Mouse (Mus musculus): Measurements from ENCODE around the gene Bdkrb2. TPM values are rescaled to one million over a fixed set of nuclear protein-coding genes. Genes with fewer than 3 reads are reported as not detected.

The Bdkrb2 gene
- polyA plus RNA-seq, 1 experiment from 2014 or later, result 0.15 TPM

DNA sequence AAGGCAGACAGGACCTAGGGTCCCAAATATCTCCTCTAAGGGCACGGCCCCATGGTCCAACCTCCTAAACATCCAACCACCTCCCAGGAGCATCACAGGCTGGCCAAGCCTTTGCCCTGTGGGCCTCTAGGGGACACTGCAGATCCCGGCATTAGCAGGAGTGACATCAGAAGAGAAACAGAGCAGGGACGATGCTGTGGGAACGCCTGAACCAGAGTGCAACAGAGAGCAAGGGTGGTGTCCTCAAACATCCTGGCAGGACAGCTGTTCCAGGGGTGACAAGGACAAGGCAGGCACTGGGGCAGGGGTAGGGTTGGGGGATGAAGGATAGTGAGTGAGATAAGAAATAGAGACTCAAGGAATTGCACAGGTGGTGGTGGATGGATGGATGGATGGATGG is 43.9 kb downstream of the Bdkrb2 start:
- H3K4me1 ChIP-seq (ENCODE audit: control insufficient read depth in 2 of 2, insufficient read depth in 2 of 2, low read length in 2 of 2), result peaks cover under 1 to 3% of the 10 kb centered on the region in 2 experiments; a peak in 2 of 4 replicates
- no peak overlapping the region for H3K9ac ChIP-seq (ENCODE audit: low read length)
- ATAC-seq (ENCODE audit: insufficient number of reproducible peaks, insufficient read depth, low FRiP score, low read depth), result no peak
- WGBS, result 68% methylated on average over 4 of the region's 4 CpGs
- no peaks in the 10 kb centered on the region for H3K27me3 ChIP-seq (ENCODE audit: control insufficient read depth, insufficient read depth, low read length)
- no peaks in the 10 kb centered on the region for H3K9me3 ChIP-seq (ENCODE audit: control insufficient read depth, low read length)
- no peaks in the 10 kb centered on the region for H3K36me3 ChIP-seq (ENCODE audit: control insufficient read depth, insufficient read depth, low read length)
- H3K4me2 ChIP-seq (ENCODE audit: low read length), result no peak overlapping the region
- H3K4me3 ChIP-seq (ENCODE audit: control insufficient read depth in 1 of 2, insufficient read depth in 1 of 2, low read depth in 1 of 2, low read length in 2 of 2), result no peak overlapping the region
- H3K27ac ChIP-seq (replicated peaks in 1 of 2; ENCODE audit: control insufficient read depth in 1 of 2, insufficient read depth in 1 of 2, low read depth in 2 of 2, low read length in 2 of 2), result no peak overlapping the region

DNA sequence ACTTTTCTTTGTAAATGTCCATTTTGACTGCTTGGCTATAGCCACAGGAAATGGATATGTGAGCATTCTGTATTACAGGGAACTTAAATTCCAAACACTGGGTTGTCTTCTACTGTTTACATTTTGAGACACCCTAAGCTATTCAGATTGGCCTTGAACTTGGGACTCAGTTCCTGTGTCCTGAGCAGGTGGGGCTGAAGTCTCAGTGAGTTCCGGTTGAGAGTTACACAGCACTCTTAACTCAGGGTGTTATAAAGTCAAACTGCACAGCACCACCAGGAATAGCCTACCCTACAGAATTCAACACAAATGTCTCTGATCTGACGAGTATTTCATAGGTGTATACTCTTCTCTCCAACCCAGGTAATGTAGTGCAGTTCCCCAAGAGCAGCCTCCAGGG is 48.0 kb downstream of the Bdkrb2 start:
- Histone ChIP-seq H3K27ac (replicated peaks in 1 of 2; ENCODE audit: control insufficient read depth in 1 of 2, insufficient read depth in 1 of 2, low read depth in 2 of 2, low read length in 2 of 2) (no peak overlapping the region), H3K36me3 (ENCODE audit: control insufficient read depth, insufficient read depth, low read length) (peaks cover 20% of the 10 kb centered on the region), H3K9me3 (ENCODE audit: control insufficient read depth, low read length) (no peaks in the 10 kb centered on the region), H3K4me3 (ENCODE audit: control insufficient read depth in 1 of 2, insufficient read depth in 1 of 2, low read depth in 1 of 2, low read length in 2 of 2) (no peak overlapping the region), H3K27me3 (ENCODE audit: control insufficient read depth, insufficient read depth, low read length) (no peaks in the 10 kb centered on the region), H3K4me2 (ENCODE audit: low read length) (no peak overlapping the region), H3K4me1 (ENCODE audit: control insufficient read depth in 2 of 2, insufficient read depth in 2 of 2, low read length in 2 of 2) (peaks cover 9 to 13% of the 10 kb centered on the region in 2 experiments), H3K9ac (ENCODE audit: low read length) (no peak overlapping the region)
- WGBS, result 85% methylated on average over 2 of the region's 2 CpGs
- no peak for ATAC-seq (ENCODE audit: insufficient number of reproducible peaks, insufficient read depth, low FRiP score, low read depth)

DNA sequence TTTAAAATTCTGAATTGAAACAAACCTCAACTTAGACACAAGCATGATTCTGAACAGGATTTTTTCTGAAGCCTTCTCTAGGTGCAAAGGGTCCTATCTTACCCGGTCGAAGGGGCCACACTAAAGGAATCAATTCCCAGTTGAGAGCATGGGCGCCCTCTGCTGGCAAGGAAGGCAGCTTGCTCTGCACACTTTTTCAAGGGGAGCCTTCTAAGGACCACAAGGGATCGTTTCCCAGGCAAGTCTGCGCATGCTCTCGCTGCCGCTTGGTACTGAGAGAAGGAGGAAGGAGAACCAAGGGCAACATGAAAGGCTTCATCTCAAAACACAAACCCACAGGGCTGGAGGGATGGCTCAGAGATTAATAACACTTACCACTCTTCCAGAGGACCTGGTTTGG is 48.7 kb downstream of the Bdkrb2 start:
- ATAC-seq (ENCODE audit: insufficient number of reproducible peaks, insufficient read depth, low FRiP score, low read depth), result no peak
- H3K27me3 ChIP-seq (ENCODE audit: control insufficient read depth, insufficient read depth, low read length), result no peaks in the 10 kb centered on the region
- 19% methylated on average over 7 of the region's 7 CpGs for WGBS
- H3K27ac ChIP-seq (replicated peaks in 1 of 2; ENCODE audit: control insufficient read depth in 1 of 2, insufficient read depth in 1 of 2, low read depth in 2 of 2, low read length in 2 of 2), result no peak overlapping the region
- H3K9ac ChIP-seq (ENCODE audit: low read length), result no peak overlapping the region
- no peak overlapping the region for H3K4me3 ChIP-seq (ENCODE audit: control insufficient read depth in 1 of 2, insufficient read depth in 1 of 2, low read depth in 1 of 2, low read length in 2 of 2)
- no peak overlapping the region for H3K4me2 ChIP-seq (ENCODE audit: low read length)
- peaks cover 9 to 13% of the 10 kb centered on the region in 2 experiments for H3K4me1 ChIP-seq (ENCODE audit: control insufficient read depth in 2 of 2, insufficient read depth in 2 of 2, low read length in 2 of 2)
- no peaks in the 10 kb centered on the region for H3K9me3 ChIP-seq (ENCODE audit: control insufficient read depth, low read length)
- H3K36me3 ChIP-seq (ENCODE audit: control insufficient read depth, insufficient read depth, low read length), result peaks cover 27% of the 10 kb centered on the region

DNA sequence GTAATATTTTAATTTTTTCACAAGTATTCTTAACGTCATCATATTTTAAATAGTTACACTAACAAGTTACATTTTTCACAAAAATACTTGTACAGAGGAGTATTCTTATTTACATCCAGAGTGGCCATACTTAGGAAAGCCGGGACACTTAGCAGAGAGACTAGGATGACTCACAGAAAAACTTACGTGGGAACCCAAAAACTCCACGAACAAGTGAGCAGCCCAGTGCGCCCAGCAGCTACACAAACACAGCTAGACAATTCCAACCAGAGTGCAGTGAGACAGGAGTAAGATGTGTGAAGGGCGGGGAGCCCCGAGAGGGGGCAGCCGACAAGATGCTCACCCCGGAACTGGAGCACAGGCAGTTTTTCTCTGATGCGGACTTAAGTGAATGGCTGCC is 50.5 kb downstream of the Bdkrb2 start:
- Histone ChIP-seq H3K9ac (ENCODE audit: low read length) (no peak overlapping the region), H3K36me3 (ENCODE audit: control insufficient read depth, insufficient read depth, low read length) (peaks cover 46% of the 10 kb centered on the region), H3K27me3 (ENCODE audit: control insufficient read depth, insufficient read depth, low read length) (no peaks in the 10 kb centered on the region), H3K9me3 (ENCODE audit: control insufficient read depth, low read length) (no peaks in the 10 kb centered on the region), H3K4me1 (ENCODE audit: control insufficient read depth in 2 of 2, insufficient read depth in 2 of 2, low read length in 2 of 2) (peaks cover 9 to 13% of the 10 kb centered on the region in 2 experiments), H3K4me2 (ENCODE audit: low read length) (no peak overlapping the region), H3K27ac (replicated peaks in 1 of 2; ENCODE audit: control insufficient read depth in 1 of 2, insufficient read depth in 1 of 2, low read depth in 2 of 2, low read length in 2 of 2) (no peak overlapping the region), H3K4me3 (ENCODE audit: control insufficient read depth in 1 of 2, insufficient read depth in 1 of 2, low read depth in 1 of 2, low read length in 2 of 2) (no peak overlapping the region)
- ATAC-seq (ENCODE audit: insufficient number of reproducible peaks, insufficient read depth, low FRiP score, low read depth), result no peak
- WGBS, result 83% methylated on average over 10 of the region's 10 CpGs

DNA sequence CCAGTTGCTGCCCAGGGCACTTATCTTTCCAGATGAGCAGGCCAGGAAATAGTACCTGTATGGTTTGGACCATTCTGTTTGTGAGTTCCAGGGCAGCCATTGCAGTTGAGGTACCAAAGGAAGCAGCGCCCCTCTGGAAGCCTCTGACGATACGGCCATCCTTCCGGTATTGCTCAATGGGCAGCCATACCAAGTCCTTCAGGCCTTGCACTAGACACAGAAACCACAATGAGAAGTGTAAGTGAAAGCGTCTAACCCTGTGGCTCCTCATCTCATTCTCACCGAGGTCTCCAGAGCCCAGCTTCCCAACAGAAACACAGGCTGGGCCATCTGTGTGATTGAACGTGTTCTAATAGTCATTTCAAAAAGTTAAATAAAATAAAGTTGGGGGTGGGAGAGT is 59.0 kb downstream of the Bdkrb2 start:
- Histone ChIP-seq H3K4me3 (ENCODE audit: control insufficient read depth in 1 of 2, insufficient read depth in 1 of 2, low read depth in 1 of 2, low read length in 2 of 2) (no peak overlapping the region), H3K4me2 (ENCODE audit: low read length) (no peak overlapping the region), H3K9ac (ENCODE audit: low read length) (no peak overlapping the region), H3K4me1 (ENCODE audit: control insufficient read depth in 2 of 2, insufficient read depth in 2 of 2, low read length in 2 of 2) (no peaks in the 10 kb centered on the region), H3K36me3 (ENCODE audit: control insufficient read depth, insufficient read depth, low read length) (peaks cover 82% of the 10 kb centered on the region), H3K9me3 (ENCODE audit: control insufficient read depth, low read length) (no peaks in the 10 kb centered on the region), H3K27ac (replicated peaks in 1 of 2; ENCODE audit: control insufficient read depth in 1 of 2, insufficient read depth in 1 of 2, low read depth in 2 of 2, low read length in 2 of 2) (no peak overlapping the region), H3K27me3 (ENCODE audit: control insufficient read depth, insufficient read depth, low read length) (no peaks in the 10 kb centered on the region)
- WGBS, result 92% methylated on average over 7 of the region's 7 CpGs
- no peak for ATAC-seq (ENCODE audit: insufficient number of reproducible peaks, insufficient read depth, low FRiP score, low read depth)

DNA sequence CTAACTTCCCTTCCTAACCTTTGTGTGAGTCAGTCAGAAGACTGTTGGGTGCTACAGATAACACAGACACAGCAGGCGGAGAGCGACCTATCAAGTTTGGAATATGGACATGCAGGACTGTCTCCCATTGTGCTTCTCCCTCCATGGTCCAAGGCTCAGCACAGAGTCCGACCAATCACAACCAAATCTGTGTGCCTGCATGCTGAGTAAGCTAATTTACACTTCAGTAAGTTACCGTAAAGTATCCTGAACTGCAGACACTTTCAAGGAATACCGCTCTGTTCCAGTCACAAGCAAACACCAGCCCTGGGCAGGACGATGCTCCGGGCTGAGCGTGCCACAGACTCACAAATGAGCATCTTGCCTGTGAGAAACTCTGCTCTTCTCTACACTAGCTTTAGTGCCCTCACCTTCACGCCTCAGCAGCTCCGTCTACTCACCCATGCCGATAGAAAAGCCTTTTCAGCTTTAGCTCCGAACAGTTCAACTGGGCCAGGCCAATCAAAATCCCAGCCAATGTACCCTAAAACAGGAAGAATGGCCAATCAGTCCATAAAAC is 60.0 kb downstream of the Bdkrb2 start:
- no peak overlapping the region for H3K27ac ChIP-seq (replicated peaks in 1 of 2; ENCODE audit: control insufficient read depth in 1 of 2, insufficient read depth in 1 of 2, low read depth in 2 of 2, low read length in 2 of 2)
- WGBS, result 91% methylated on average over 12 of the region's 12 CpGs
- no peak overlapping the region for H3K9ac ChIP-seq (ENCODE audit: low read length)
- no peaks in the 10 kb centered on the region for H3K9me3 ChIP-seq (ENCODE audit: control insufficient read depth, low read length)
- no peaks in the 10 kb centered on the region for H3K4me1 ChIP-seq (ENCODE audit: control insufficient read depth in 2 of 2, insufficient read depth in 2 of 2, low read length in 2 of 2)
- H3K36me3 ChIP-seq (ENCODE audit: control insufficient read depth, insufficient read depth, low read length), result peaks cover 80% of the 10 kb centered on the region
- H3K4me3 ChIP-seq (ENCODE audit: control insufficient read depth in 1 of 2, insufficient read depth in 1 of 2, low read depth in 1 of 2, low read length in 2 of 2), result no peak overlapping the region
- no peak overlapping the region for H3K4me2 ChIP-seq (ENCODE audit: low read length)
- no peak for ATAC-seq (ENCODE audit: insufficient number of reproducible peaks, insufficient read depth, low FRiP score, low read depth)
- no peaks in the 10 kb centered on the region for H3K27me3 ChIP-seq (ENCODE audit: control insufficient read depth, insufficient read depth, low read length)

DNA sequence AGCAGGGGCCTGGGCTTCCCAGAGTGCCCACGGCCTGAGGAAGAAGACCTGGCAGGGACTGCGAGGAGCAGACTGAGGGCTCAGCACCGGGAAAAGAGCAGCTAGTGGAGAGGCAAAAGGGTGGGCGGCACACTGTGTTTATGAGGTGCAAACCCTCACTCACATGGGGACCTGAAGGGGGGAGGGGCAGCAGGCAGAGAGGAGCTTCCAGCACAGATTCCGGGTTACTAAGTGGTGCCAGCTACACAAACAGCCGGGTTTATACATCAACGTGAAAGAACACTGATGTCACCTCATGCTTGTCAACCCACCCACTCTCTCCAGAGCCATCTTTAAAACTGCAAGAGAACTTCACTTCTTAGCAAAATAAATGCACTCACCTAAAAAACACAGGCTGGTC is 62.8 kb downstream of the Bdkrb2 start:
- Histone ChIP-seq H3K36me3 (ENCODE audit: control insufficient read depth, insufficient read depth, low read length) (peaks cover 65% of the 10 kb centered on the region), H3K4me3 (ENCODE audit: control insufficient read depth in 1 of 2, insufficient read depth in 1 of 2, low read depth in 1 of 2, low read length in 2 of 2) (no peak overlapping the region), H3K27ac (replicated peaks in 1 of 2; ENCODE audit: control insufficient read depth in 1 of 2, insufficient read depth in 1 of 2, low read depth in 2 of 2, low read length in 2 of 2) (no peak overlapping the region), H3K4me2 (ENCODE audit: low read length) (no peak overlapping the region), H3K27me3 (ENCODE audit: control insufficient read depth, insufficient read depth, low read length) (no peaks in the 10 kb centered on the region), H3K9me3 (ENCODE audit: control insufficient read depth, low read length) (no peaks in the 10 kb centered on the region), H3K9ac (ENCODE audit: low read length) (no peak overlapping the region), H3K4me1 (ENCODE audit: control insufficient read depth in 2 of 2, insufficient read depth in 2 of 2, low read length in 2 of 2) (no peaks in the 10 kb centered on the region)
- ATAC-seq (ENCODE audit: insufficient number of reproducible peaks, insufficient read depth, low FRiP score, low read depth), result no peak
- 73% methylated on average over 7 of the region's 7 CpGs for WGBS

DNA sequence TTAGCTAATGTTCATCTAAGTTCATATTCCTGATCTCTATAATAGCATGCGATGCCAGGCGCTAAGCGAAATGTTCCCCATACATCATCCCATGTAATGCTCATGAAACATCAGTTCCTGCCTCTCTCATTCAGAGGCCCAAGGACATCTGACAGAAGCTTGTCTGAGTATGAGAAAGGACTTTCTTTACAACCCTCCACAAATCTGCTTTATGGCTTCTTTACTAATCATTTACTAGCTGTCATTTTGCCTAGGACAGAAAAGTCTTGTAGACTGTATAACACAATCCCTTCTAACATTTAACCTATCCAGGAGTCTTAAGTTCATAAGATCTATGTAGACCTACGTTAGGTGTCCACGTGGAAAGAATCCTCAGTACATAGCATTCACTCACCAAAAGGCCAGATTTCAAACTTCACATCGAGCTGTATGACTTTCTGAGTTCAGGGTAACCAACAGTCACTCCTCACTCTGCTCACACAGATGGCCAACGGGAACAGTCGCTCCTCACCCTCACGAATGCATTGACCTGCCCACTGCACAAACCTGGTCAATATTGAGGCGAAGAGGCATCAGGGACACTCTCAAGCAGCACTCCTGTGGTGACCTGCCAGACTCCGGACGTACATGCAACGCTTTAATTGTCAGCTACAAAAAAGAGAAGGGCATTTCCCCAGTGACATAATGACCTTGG is 71.5 kb downstream of the Bdkrb2 start:
- no peak overlapping the region for H3K4me2 ChIP-seq (ENCODE audit: low read length)
- H3K4me3 ChIP-seq (ENCODE audit: control insufficient read depth in 1 of 2, insufficient read depth in 1 of 2, low read depth in 1 of 2, low read length in 2 of 2), result no peak overlapping the region
- H3K4me1 ChIP-seq (ENCODE audit: control insufficient read depth in 2 of 2, insufficient read depth in 2 of 2, low read length in 2 of 2), result no peaks in the 10 kb centered on the region
- 96% methylated on average over 13 of the region's 13 CpGs for WGBS
- no peaks in the 10 kb centered on the region for H3K27me3 ChIP-seq (ENCODE audit: control insufficient read depth, insufficient read depth, low read length)
- H3K36me3 ChIP-seq (ENCODE audit: control insufficient read depth, insufficient read depth, low read length), result peaks cover 80% of the 10 kb centered on the region
- H3K27ac ChIP-seq (replicated peaks in 1 of 2; ENCODE audit: control insufficient read depth in 1 of 2, insufficient read depth in 1 of 2, low read depth in 2 of 2, low read length in 2 of 2), result no peak overlapping the region
- no peak for ATAC-seq (ENCODE audit: insufficient number of reproducible peaks, insufficient read depth, low FRiP score, low read depth)
- no peak overlapping the region for H3K9ac ChIP-seq (ENCODE audit: low read length)
- H3K9me3 ChIP-seq (ENCODE audit: control insufficient read depth, low read length), result no peaks in the 10 kb centered on the region

Data from heart, embryonic 14.5 days (tissue).